Mouse (Mus musculus) retina, embryonic 14.5 days (tissue): ENCODE measurements around the gene Rab40c.

Experiments used
- DNase-seq: peaks from one replicate; pipeline ENCODE4 v3.0.0-alpha.2; 2015; ENCODE audit warnings: low spot score

Rab40c gene

GRCm38 (mm10) chr17:25843636-25844395 lies 75.7 kb downstream of the Rab40c start:
- DNase-seq: no peak

GRCm38 (mm10) chr17:25843122-25843521 lies 76.4 kb downstream of the Rab40c start:
- no peak for DNase-seq

DNA sequence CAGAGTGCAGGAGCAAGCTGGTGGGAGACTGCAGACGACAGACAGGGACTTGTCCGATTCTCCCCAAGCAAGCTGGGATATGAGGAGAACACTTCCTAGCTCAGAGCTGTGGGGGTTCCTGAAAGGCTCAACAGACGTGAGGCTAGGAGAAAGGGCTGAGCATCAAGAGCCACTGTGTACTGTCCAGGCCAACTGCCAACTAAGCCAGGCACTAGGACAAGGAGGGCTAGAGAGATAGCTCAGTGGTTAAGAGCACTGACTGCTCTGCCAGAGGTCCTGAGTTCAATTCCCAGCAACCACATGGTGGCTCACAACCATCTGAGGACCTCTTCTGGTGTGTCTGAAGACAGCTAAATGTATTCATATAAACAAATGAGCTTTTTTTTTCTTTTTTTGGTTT lies 77.0 kb downstream of the Rab40c start:
- DNase-seq: no peak

DNA sequence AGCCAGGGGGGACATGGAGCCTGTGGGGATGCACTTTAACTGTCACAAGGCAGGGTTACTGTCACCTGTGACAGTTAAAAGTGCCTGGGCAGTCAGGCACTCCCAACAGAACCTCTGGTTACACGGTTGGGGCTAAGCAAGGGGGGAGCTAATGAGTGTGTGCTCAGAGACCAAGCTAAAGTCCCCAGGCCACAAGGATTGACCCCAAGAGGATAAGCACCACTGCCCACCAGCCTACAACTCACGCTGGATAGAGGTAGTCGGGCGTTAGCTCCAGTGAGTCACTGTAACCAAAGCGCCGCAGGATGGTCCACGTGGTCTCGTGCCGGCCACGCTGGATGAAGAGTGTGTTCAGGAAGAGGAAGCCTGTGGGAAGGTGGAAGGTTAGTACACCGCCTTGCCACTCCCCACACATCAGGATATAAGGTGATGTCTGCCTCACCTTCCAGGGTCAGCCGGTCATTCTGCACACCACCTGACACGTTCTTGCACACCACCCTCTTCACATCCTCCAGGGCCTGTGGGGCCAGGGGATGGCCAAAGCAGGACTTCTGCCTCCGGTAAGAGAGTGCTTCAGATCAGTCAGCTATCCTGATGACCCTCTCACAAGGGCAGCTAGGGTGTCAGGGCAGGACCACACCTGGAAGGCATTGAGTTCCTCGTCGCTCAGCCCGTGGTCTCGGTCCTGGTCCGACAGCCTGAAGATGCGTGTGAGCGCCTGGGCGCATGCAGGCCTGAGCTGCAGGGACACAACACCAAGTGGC lies 78.2 kb downstream of the Rab40c start, which contains the start of gene Gm20683:
Gene Gm20683 (minus strand): TSS at position 647 of the 764 bp plus-strand sequence.
- no peak for DNase-seq

DNA sequence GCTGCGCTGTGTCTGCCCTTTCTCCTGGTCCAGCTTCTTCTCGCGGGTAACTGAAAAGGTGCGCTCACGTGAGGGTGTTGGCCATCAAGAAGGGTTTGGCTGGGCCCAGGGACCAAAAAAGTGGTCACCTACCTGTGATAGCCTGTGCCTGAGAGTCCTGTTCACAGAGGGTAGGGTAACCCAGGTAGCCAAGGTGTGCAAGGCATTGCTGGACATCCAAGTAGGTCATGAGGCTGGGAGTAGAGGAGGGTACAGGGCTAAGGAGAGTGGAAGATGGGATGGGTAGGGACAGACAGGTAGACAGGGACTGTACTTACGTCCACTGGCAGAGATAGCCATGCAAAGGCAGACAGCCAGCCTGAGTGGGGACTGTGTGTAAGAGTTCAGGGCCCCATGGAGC lies 79.0 kb downstream of the Rab40c start:
- no peak for DNase-seq

- no peak for DNase-seq
Measured at GRCm38 (mm10) chr17:25839455-25840235, 79.9 kb downstream of the Rab40c start.

DNA sequence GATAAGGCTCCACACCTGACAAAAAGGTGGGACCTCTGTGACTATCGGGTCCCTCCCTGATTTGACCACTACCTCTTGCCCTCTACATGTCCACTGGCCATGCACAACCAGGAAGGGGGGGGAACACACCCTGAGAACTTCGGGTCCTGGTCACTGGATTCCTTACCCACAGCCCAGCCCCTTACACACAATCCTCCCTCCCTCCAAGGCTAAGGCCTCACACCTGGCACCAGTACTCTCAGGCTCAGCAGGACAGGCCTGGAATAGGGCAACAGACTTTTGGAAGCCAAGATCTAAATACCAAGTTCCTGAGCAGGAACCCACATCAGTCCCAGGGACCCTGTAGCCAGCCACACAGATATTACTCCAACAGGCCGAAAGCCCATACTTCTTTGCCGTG lies 80.6 kb downstream of the Rab40c start:
- no peak for DNase-seq

GRCm38 (mm10) chr17:25837533-25837932 lies 82.0 kb downstream of the Rab40c start:
- DNase-seq: peak; percentile 43

DNA sequence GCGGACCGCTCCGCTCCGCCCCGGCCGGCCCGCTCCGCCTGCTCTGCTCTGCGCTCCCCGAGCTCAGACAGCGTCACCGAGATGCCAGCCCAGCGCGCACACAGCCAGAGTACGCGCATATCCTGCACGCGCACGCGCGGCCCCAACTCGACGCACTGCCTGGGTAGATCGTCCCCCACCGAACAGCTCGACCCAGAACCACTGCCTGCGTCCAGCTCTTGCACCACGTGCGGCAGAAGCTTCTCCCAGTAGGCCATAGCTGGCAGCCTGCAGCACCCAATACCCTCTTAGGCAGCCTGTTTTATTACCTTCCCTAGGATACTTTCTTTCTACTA lies 82.5 kb downstream of the Rab40c start, which contains the start of gene Rhbdl1:
Gene Rhbdl1 (minus strand): TSS at position 220 of the 335 bp plus-strand sequence.
- DNase-seq: peak; percentile 60

DNA sequence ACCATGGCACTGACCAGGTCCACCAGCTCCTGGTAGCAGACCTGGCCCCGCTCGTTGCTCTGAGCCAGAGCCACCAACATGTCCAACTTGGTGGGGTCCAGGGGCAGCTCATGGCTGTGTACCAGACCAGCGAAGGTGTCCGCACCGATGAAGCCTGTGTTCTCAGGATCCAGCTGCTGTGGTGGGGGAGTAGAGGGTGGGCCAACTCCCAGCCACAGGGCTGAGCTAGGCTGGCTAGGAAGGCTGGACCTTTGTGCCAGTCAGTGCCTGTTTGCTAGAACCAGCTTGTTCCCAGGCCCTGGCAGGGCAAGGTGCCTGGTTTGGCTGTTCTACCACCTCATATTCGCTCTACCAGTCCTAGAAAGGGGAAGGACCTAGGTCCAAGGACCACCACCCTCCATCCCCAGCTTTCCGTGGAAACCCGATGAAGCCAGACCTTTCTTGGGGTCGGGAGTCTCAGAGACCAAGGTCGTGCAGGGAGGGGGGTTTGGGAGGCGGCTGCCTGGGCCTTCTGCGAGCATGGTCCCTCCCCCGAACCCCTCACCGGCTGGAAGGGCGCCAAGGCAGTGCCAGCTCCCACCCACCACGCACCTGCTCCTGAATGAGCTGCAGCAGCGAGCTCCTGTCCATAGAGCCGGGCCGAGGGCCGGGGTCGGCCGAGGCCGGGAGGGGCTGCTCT lies 83.0 kb downstream of the Rab40c start:
- no peak for DNase-seq

DNA sequence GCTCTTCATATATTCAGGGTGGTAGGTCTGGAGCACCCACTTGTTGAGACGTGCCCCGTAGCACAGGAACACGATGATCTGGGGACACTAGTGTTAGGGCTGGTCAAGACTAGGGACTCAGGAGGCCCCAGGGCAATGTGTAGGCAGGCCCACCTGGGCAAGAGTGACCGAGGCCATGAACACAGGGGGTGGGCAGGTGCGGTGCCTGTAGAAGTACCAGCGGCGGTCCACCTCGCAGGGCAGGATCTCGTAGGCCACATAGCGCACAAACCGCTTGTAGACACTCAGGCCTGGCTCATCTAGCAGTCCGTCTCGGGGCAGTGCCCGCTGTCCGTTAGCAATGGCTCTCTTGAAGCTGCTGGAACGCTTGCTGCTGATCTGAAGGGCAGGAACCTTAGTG lies 83.7 kb downstream of the Rab40c start:
- DNase-seq: no peak

DNA sequence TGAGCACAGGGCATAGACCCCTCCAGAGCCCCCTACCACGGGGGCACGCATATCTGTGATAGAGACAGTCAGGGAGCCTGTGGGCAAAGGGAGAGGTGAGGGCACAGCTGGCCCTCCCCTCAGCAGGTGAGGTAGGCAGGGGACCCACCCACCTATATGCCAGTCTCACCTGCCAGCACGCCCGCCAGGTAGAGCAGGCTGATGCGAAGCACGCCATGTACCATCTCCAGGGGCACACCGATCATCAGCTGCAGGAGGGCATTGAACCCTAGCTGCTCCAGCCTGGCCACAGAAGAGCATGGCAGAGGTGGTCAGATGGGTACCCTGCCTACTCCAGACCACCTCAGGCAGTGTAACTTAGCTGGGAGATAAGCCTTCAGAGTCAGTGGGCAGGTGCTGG lies 84.2 kb downstream of the Rab40c start:
- no peak for DNase-seq

- no peak for DNase-seq
Measured at GRCm38 (mm10) chr17:25834595-25835222, 84.8 kb downstream of the Rab40c start.

GRCm38 (mm10) chr17:25833961-25834594 lies 85.4 kb downstream of the Rab40c start:
- no peak for DNase-seq

GRCm38 (mm10) chr17:25833291-25833663 lies 86.2 kb downstream of the Rab40c start, which contains the start of gene Stub1:
Gene Stub1 (minus strand): TSS chr17:25833404.
- DNase-seq: peak; percentile 92

DNA sequence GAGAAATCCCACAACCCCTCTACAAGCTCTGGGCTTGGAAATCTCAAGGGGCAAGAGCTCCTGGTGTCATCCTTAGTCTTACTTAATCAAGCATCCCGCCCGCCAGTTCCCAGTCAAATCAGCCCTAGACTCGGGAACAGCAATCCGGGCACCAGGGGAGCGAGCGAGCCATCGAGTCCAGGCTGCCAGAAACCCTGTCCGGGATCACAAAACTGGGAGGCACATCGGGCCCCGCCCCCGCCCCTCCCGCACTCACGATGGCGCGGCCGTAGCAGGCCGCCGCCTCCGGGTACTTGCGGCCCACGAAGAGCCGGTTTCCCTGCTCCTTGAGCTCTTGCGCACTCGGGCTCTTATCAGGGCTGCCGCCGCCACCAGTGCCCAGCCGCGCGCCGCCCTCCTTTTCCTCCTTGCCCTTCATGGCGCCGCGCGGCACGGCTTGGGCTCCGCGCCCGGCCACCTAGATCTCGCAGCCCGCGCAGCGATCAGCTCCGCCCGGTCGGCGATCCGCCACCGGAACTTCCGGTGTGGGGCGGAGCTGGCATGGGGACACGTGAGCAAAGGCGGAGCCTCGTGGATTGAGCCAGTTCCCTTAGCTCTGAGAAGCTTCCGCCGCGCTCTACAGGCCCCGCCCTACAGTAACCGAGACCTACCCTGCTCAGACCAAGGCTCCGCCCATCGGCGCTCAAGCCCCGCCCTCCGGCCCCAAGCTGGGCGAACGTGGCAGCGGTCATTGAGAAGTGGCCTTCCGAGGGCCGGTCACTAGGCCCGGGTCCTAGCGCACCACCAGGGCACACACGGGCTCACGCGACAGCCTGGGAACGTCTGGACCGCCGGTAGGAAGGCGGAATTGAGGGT lies 86.9 kb downstream of the Rab40c start:
- DNase-seq: peak; percentile 100
